Mouse (Mus musculus): ENCODE results near the gene Sash1. TPM values are rescaled to one million over a fixed set of nuclear protein-coding genes. Genes with fewer than 3 reads are reported as not detected.

The Sash1 gene
- polyA plus RNA-seq, 1 experiment from 2014 or later, result 3.3 TPM

DNA sequence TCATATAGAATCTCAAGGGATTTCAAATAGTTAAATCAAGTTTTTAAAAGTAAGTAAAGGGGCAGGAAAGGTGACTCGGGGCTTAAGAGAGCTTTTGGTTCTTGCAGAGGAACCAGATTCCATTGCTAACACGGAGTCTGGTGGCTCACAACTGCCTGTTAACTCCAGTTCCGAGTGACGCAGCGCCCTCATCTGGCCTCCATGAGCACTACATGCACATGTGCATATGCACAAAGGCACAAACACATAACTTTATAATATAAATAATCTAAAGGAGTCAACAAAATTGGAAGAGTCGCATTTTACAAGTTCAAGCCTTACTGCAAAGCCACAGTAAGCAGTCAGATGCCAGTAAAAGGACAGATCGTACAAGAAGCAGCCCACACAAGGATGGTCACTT lies 107.0 kb downstream of the Sash1 start:
- no peaks in the 10 kb centered on the region for H3K27me3 ChIP-seq (ENCODE audit: control insufficient read depth, insufficient read depth, low read length)
- no peak for ATAC-seq (replicated peaks; ENCODE audit: insufficient number of reproducible peaks, low FRiP score, low TSS enrichment, low read depth)
- H3K27ac ChIP-seq (replicated peaks; ENCODE audit: low read depth, low read length), result no peak overlapping the region
- WGBS, result 89% methylated on average over 7 of the region's 7 CpGs
- H3K4me3 ChIP-seq (ENCODE audit: low read depth, low read length), result no peak overlapping the region
- H3K36me3 ChIP-seq (replicated peaks; ENCODE audit: control insufficient read depth, insufficient read depth, low read depth, low read length), result no peaks in the 10 kb centered on the region
- H3K4me2 ChIP-seq (ENCODE audit: low read depth, low read length), result no peak overlapping the region
- no peak for DNase-seq (ENCODE audit: low spot score)
- no peaks in the 10 kb centered on the region for H3K9me3 ChIP-seq (replicated peaks; ENCODE audit: control insufficient read depth, low read length)
- no peaks in the 10 kb centered on the region for H3K4me1 ChIP-seq (ENCODE audit: control insufficient read depth, insufficient read depth, low read length)
- no peak overlapping the region for H3K9ac ChIP-seq (replicated peaks; ENCODE audit: low read length)

DNA sequence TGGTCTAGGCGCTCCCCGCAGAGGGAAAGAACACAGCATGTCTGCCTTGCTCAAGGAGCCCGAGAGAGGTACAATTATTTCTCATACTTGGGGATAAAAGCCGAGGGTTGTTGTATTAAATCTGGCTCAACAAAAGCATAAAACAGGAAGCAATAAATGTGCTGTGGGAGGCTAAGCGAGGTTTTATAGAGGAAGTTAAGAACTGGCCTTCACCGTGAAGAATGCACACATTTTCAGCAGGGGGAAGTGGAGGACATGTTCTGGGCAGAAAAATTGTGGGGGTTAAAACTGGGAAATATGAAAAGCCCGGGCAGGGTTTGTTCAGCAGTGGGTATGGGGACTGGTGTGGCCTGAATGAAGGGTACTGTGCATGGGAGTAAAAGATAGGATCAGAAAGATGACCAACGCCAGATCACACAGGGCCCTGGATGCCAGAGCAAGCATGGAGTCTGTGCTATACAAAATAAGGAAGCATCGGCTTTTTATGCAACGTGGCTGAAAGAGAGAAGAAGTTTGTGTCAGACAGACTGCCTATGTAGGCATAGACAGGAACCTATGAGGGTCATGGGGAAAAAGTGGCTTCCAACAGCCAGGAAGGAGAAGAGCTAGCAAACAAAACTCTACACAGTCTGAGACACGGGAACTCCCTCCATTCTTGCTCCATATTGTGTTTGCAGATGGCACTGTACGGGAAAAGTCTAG lies 108.2 kb downstream of the Sash1 start:
- no peak for ATAC-seq (replicated peaks; ENCODE audit: insufficient number of reproducible peaks, low FRiP score, low TSS enrichment, low read depth)
- DNase-seq (ENCODE audit: low spot score), result no peak
- no peaks in the 10 kb centered on the region for H3K36me3 ChIP-seq (replicated peaks; ENCODE audit: control insufficient read depth, insufficient read depth, low read depth, low read length)
- H3K4me3 ChIP-seq (ENCODE audit: low read depth, low read length), result no peak overlapping the region
- H3K4me2 ChIP-seq (ENCODE audit: low read depth, low read length), result no peak overlapping the region
- no peak overlapping the region for H3K9ac ChIP-seq (replicated peaks; ENCODE audit: low read length)
- WGBS, result 89% methylated on average over 12 of the region's 12 CpGs
- H3K4me1 ChIP-seq (ENCODE audit: control insufficient read depth, insufficient read depth, low read length), result no peaks in the 10 kb centered on the region
- H3K9me3 ChIP-seq (replicated peaks; ENCODE audit: control insufficient read depth, low read length), result no peaks in the 10 kb centered on the region
- H3K27ac ChIP-seq (replicated peaks; ENCODE audit: low read depth, low read length), result no peak overlapping the region
- no peaks in the 10 kb centered on the region for H3K27me3 ChIP-seq (ENCODE audit: control insufficient read depth, insufficient read depth, low read length)

GRCm38 (mm10) chr10:8776791-8777190 lies 109.1 kb downstream of the Sash1 start:
- Histone ChIP-seq H3K27ac (replicated peaks; ENCODE audit: low read depth, low read length) (no peak overlapping the region), H3K36me3 (replicated peaks; ENCODE audit: control insufficient read depth, insufficient read depth, low read depth, low read length) (no peaks in the 10 kb centered on the region), H3K27me3 (ENCODE audit: control insufficient read depth, insufficient read depth, low read length) (no peaks in the 10 kb centered on the region), H3K4me1 (ENCODE audit: control insufficient read depth, insufficient read depth, low read length) (no peaks in the 10 kb centered on the region), H3K9me3 (replicated peaks; ENCODE audit: control insufficient read depth, low read length) (no peaks in the 10 kb centered on the region), H3K4me3 (ENCODE audit: low read depth, low read length) (no peak overlapping the region), H3K9ac (replicated peaks; ENCODE audit: low read length) (no peak overlapping the region), H3K4me2 (ENCODE audit: low read depth, low read length) (no peak overlapping the region)
- DNase-seq (ENCODE audit: low spot score) (no peak), ATAC-seq (replicated peaks; ENCODE audit: insufficient number of reproducible peaks, low FRiP score, low TSS enrichment, low read depth) (no peak)
- 95% methylated on average over 2 of the region's 2 CpGs for WGBS

DNA sequence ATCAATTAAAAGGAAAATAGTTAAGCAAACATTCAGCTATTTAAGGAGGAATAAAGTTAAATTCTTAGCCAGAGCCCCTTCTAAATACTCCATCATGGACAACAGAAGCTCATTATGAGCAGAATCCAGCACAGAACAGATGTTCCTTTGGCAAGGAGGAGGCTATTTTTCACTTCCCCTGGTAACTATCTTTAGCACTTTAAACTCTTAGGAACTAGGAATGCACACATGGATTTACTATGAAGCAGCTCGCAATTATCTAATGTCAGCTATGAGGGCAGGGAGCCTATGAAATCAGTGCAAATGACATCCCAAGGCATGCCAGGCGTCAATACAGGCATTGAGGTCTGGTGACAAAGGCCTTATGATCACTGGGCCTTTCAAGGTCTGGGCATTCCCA lies 110.1 kb downstream of the Sash1 start:
- Histone ChIP-seq H3K4me1 (ENCODE audit: control insufficient read depth, insufficient read depth, low read length) (no peaks in the 10 kb centered on the region), H3K4me3 (ENCODE audit: low read depth, low read length) (no peak overlapping the region), H3K9ac (replicated peaks; ENCODE audit: low read length) (no peak overlapping the region), H3K36me3 (replicated peaks; ENCODE audit: control insufficient read depth, insufficient read depth, low read depth, low read length) (no peaks in the 10 kb centered on the region), H3K27me3 (ENCODE audit: control insufficient read depth, insufficient read depth, low read length) (no peaks in the 10 kb centered on the region), H3K9me3 (replicated peaks; ENCODE audit: control insufficient read depth, low read length) (no peaks in the 10 kb centered on the region), H3K4me2 (ENCODE audit: low read depth, low read length) (no peak overlapping the region), H3K27ac (replicated peaks; ENCODE audit: low read depth, low read length) (no peak overlapping the region)
- DNase-seq (ENCODE audit: low spot score) (no peak), ATAC-seq (replicated peaks; ENCODE audit: insufficient number of reproducible peaks, low FRiP score, low TSS enrichment, low read depth) (no peak)
- 86% methylated on average over 2 of the region's 2 CpGs for WGBS

DNA sequence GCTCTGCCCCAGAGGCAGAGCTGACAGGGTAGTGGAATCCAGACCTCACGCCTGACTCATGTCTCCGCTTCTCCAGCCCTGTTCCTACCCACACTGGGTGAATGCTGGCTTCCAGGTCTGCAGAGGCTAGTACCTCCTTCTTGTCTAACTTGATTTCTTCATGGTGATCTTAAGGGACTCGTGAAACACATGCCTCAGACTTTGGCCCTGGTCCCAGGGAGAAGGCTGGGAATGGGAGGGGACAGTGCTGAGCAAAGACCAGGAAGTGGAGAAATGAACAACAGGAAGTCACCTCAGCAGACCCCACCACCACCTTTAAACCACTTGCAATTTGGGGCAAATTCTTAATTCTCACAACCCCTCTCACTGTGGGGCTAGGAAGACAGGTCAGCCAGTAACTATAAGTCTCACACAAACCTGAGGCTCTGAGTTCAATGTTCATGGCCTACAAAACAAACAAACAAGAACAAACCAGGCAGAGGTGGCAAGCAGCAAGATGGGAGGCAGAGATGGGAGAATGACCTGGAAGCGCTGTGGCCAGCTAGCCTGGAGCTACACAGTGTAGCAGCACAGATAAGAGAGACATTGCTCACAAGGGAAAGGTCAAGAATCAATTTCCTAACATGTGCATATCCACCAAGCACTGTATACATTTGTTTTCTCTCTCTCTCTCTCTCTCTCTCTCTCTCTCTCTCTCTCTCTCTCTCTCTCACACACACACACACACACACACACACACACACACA lies 113.2 kb downstream of the Sash1 start:
- Histone ChIP-seq H3K27me3 (ENCODE audit: control insufficient read depth, insufficient read depth, low read length) (no peaks in the 10 kb centered on the region), H3K4me3 (ENCODE audit: low read depth, low read length) (no peak overlapping the region), H3K9ac (replicated peaks; ENCODE audit: low read length) (no peak overlapping the region), H3K4me1 (ENCODE audit: control insufficient read depth, insufficient read depth, low read length) (no peaks in the 10 kb centered on the region), H3K9me3 (replicated peaks; ENCODE audit: control insufficient read depth, low read length) (no peaks in the 10 kb centered on the region), H3K4me2 (ENCODE audit: low read depth, low read length) (no peak overlapping the region), H3K27ac (replicated peaks; ENCODE audit: low read depth, low read length) (no peak overlapping the region), H3K36me3 (replicated peaks; ENCODE audit: control insufficient read depth, insufficient read depth, low read depth, low read length) (no peaks in the 10 kb centered on the region)
- WGBS, result 87% methylated on average over 4 of the region's 4 CpGs
- DNase-seq (ENCODE audit: low spot score) (no peak), ATAC-seq (replicated peaks; ENCODE audit: insufficient number of reproducible peaks, low FRiP score, low TSS enrichment, low read depth) (no peak)

- WGBS, result 93% methylated on average over 12 of the region's 12 CpGs
- H3K9me3 ChIP-seq (replicated peaks; ENCODE audit: control insufficient read depth, low read length), result no peaks in the 10 kb centered on the region
- DNase-seq (ENCODE audit: low spot score), result no peak
- no peaks in the 10 kb centered on the region for H3K27me3 ChIP-seq (ENCODE audit: control insufficient read depth, insufficient read depth, low read length)
- ATAC-seq (replicated peaks; ENCODE audit: insufficient number of reproducible peaks, low FRiP score, low TSS enrichment, low read depth), result no peak
- no peaks in the 10 kb centered on the region for H3K36me3 ChIP-seq (replicated peaks; ENCODE audit: control insufficient read depth, insufficient read depth, low read depth, low read length)
- no peak overlapping the region for H3K4me3 ChIP-seq (ENCODE audit: low read depth, low read length)
- H3K9ac ChIP-seq (replicated peaks; ENCODE audit: low read length), result no peak overlapping the region
- H3K4me2 ChIP-seq (ENCODE audit: low read depth, low read length), result no peak overlapping the region
- H3K4me1 ChIP-seq (ENCODE audit: control insufficient read depth, insufficient read depth, low read length), result no peaks in the 10 kb centered on the region
- no peak overlapping the region for H3K27ac ChIP-seq (replicated peaks; ENCODE audit: low read depth, low read length)
These were observed 114.8 kb downstream of the Sash1 start for GRCm38 (mm10) chr10:8770931-8771653.

GRCm38 (mm10) chr10:8768654-8769053 lies 117.2 kb downstream of the Sash1 start:
- no peaks in the 10 kb centered on the region for H3K36me3 ChIP-seq (replicated peaks; ENCODE audit: control insufficient read depth, insufficient read depth, low read depth, low read length)
- H3K4me3 ChIP-seq (ENCODE audit: low read depth, low read length), result no peak overlapping the region
- ATAC-seq (replicated peaks; ENCODE audit: insufficient number of reproducible peaks, low FRiP score, low TSS enrichment, low read depth), result no peak
- H3K4me2 ChIP-seq (ENCODE audit: low read depth, low read length), result no peak overlapping the region
- WGBS, result 83% methylated on average over 8 of the region's 8 CpGs
- no peak overlapping the region for H3K9ac ChIP-seq (replicated peaks; ENCODE audit: low read length)
- H3K27me3 ChIP-seq (ENCODE audit: control insufficient read depth, insufficient read depth, low read length), result no peaks in the 10 kb centered on the region
- no peak for DNase-seq (ENCODE audit: low spot score)
- no peaks in the 10 kb centered on the region for H3K9me3 ChIP-seq (replicated peaks; ENCODE audit: control insufficient read depth, low read length)
- H3K27ac ChIP-seq (replicated peaks; ENCODE audit: low read depth, low read length), result no peak overlapping the region
- H3K4me1 ChIP-seq (ENCODE audit: control insufficient read depth, insufficient read depth, low read length), result no peaks in the 10 kb centered on the region

- DNase-seq (ENCODE audit: low spot score) (no peak), ATAC-seq (replicated peaks; ENCODE audit: insufficient number of reproducible peaks, low FRiP score, low TSS enrichment, low read depth) (no peak)
- WGBS, result 93% methylated on average over 5 of the region's 5 CpGs
- Histone ChIP-seq H3K36me3 (replicated peaks; ENCODE audit: control insufficient read depth, insufficient read depth, low read depth, low read length) (no peaks in the 10 kb centered on the region), H3K27me3 (ENCODE audit: control insufficient read depth, insufficient read depth, low read length) (no peaks in the 10 kb centered on the region), H3K4me1 (ENCODE audit: control insufficient read depth, insufficient read depth, low read length) (no peaks in the 10 kb centered on the region), H3K4me2 (ENCODE audit: low read depth, low read length) (no peak overlapping the region), H3K27ac (replicated peaks; ENCODE audit: low read depth, low read length) (no peak overlapping the region), H3K9me3 (replicated peaks; ENCODE audit: control insufficient read depth, low read length) (no peaks in the 10 kb centered on the region), H3K9ac (replicated peaks; ENCODE audit: low read length) (no peak overlapping the region), H3K4me3 (ENCODE audit: low read depth, low read length) (no peak overlapping the region)
These were observed 118.5 kb downstream of the Sash1 start for GRCm38 (mm10) chr10:8767381-8767780.
